Mouse (Mus musculus) neural tube, embryonic 14.5 days (tissue): ENCODE data around the gene Abcc9. TPM values are rescaled to one million over a fixed set of nuclear protein-coding genes. Genes with fewer than 3 reads are reported as not detected.

Source experiments
- ATAC-seq: fragments of 200-750 bp; cut with Nextera tagmentation; 2 replicates; pipeline ENCODE4 v1.8.0; 2017; ENCODE audit warnings: low read depth, mild to moderate bottlenecking, moderate TSS enrichment, moderate library complexity
- H3K27ac ChIP-seq: fragments of 300-500 bp; sonication (generic); 2 replicates; pipeline ENCODE4 v1.5.1; 2014; ENCODE audit warnings: low read depth, mild to moderate bottlenecking, control low read depth, low read length, moderate library complexity, mixed read lengths
- H3K27me3 ChIP-seq: fragments of 300-500 bp; sonication (generic); 2 replicates; pipeline ENCODE4 v1.6.1; 2014; ENCODE audit warnings: low read length; ENCODE audit not compliant: control insufficient read depth, insufficient read depth
- H3K36me3 ChIP-seq: fragments of 300-500 bp; sonication (generic); 2 replicates; pipeline ENCODE4 v1.6.1; 2014; ENCODE audit warnings: low read length, mixed read lengths; ENCODE audit not compliant: control insufficient read depth, insufficient read depth
- H3K4me1 ChIP-seq: fragments of 300-500 bp; sonication (generic); 2 replicates; pipeline ENCODE4 v1.6.1; 2014; ENCODE audit warnings: low read length; ENCODE audit not compliant: control insufficient read depth, insufficient read depth
- H3K4me2 ChIP-seq: fragments of 300-500 bp; sonication (generic); 2 replicates; pipeline ENCODE4 v1.6.1; 2014; ENCODE audit warnings: mild to moderate bottlenecking, low read depth, low read length, control low read depth
- H3K4me3 ChIP-seq: fragments of 300-500 bp; sonication (generic); 2 replicates; pipeline ENCODE4 v1.5.1; 2014; ENCODE audit warnings: low read depth, low read length, control low read depth, mixed read lengths
- H3K9ac ChIP-seq: fragments of 300-500 bp; sonication (generic); replicated peaks from 2 replicates; pipeline ENCODE4 v1.6.1; 2014; ENCODE audit warnings: low read depth, mild to moderate bottlenecking, control low read depth, low read length, mixed read lengths
- H3K9me3 ChIP-seq: fragments of 300-500 bp; sonication (generic); 2 replicates; pipeline ENCODE4 v1.6.1; 2016; ENCODE audit warnings: low read length; ENCODE audit not compliant: control insufficient read depth
- WGBS: fragments of 180-500 bp; shearing (Covaris S2); extraction: QIAGEN DNeasy Blood & Tissue Kit; methylation state at CpG from one replicate; pipeline ENCODE4 v1.1.7; 2014; 5-methylcytosine and 5-hydroxymethylcytosine counted together
- polyA plus RNA-seq: library from polyadenylated mRNA; unstranded; fragments of >200 nt; fragmentation: Nextera tagmentation; extraction: Ambion mirVana; gene quantifications from 2 replicates; pipeline ENCODE4 v1.2.1, GENCODE M21; 2014

The Abcc9 gene
- polyA plus RNA-seq, 1 experiment from 2014 or later: 4.6 TPM

GRCm38 (mm10) chr6:142738225-142738624, 36.1 kb upstream of the Abcc9 start:
- 93% methylated on average over 2 of the region's 2 CpGs for WGBS
- H3K36me3 ChIP-seq: no peaks in the 10 kb centered on the region
- no peak overlapping the region for H3K4me3 ChIP-seq
- H3K9ac ChIP-seq: no peak overlapping the region
- H3K9me3 ChIP-seq: no peaks in the 10 kb centered on the region
- no peak overlapping the region for H3K4me2 ChIP-seq
- no peaks in the 10 kb centered on the region for H3K27me3 ChIP-seq
- H3K4me1 ChIP-seq: no peaks in the 10 kb centered on the region
- ATAC-seq: no peak
- no peak overlapping the region for H3K27ac ChIP-seq

GRCm38 (mm10) chr6:142735302-142736005, 33.3 kb upstream of the Abcc9 start:
- no peaks in the 10 kb centered on the region for H3K4me1 ChIP-seq
- no peaks in the 10 kb centered on the region for H3K36me3 ChIP-seq
- ATAC-seq: peak; percentile 44; the same call in 1 of the 2 replicates
- no peak overlapping the region for H3K4me2 ChIP-seq
- H3K4me3 ChIP-seq: no peak overlapping the region
- no peaks in the 10 kb centered on the region for H3K27me3 ChIP-seq
- H3K27ac ChIP-seq: no peak overlapping the region
- H3K9ac ChIP-seq: no peak overlapping the region
- no peaks in the 10 kb centered on the region for H3K9me3 ChIP-seq
- 50% methylated on average over 8 of the region's 8 CpGs for WGBS

GRCm38 (mm10) chr6:142732567-142733290, 30.6 kb upstream of the Abcc9 start:
- no peak for ATAC-seq
- Histone ChIP-seq H3K4me1 (no peaks in the 10 kb centered on the region), H3K9ac (no peak overlapping the region), H3K27me3 (no peaks in the 10 kb centered on the region), H3K9me3 (no peaks in the 10 kb centered on the region), H3K36me3 (no peaks in the 10 kb centered on the region), H3K27ac (no peak overlapping the region), H3K4me2 (no peak overlapping the region), H3K4me3 (no peak overlapping the region)
- 77% methylated on average over 14 of the region's 14 CpGs for WGBS

- H3K27ac ChIP-seq: no peak overlapping the region
- no peaks in the 10 kb centered on the region for H3K36me3 ChIP-seq
- no peaks in the 10 kb centered on the region for H3K9me3 ChIP-seq
- H3K4me1 ChIP-seq: no peaks in the 10 kb centered on the region
- no peak overlapping the region for H3K9ac ChIP-seq
- H3K4me2 ChIP-seq: no peak overlapping the region
- no peak for ATAC-seq
- no peaks in the 10 kb centered on the region for H3K27me3 ChIP-seq
- WGBS: 89% methylated on average over 4 of the region's 4 CpGs
- H3K4me3 ChIP-seq: no peak overlapping the region
These were observed 23.9 kb upstream of the Abcc9 start for GRCm38 (mm10) chr6:142726032-142726431.

GRCm38 (mm10) chr6:142721731-142722130, 19.6 kb upstream of the Abcc9 start:
- no peaks in the 10 kb centered on the region for H3K4me1 ChIP-seq
- WGBS: 87% methylated on average over 8 of the region's 8 CpGs
- no peak overlapping the region for H3K4me2 ChIP-seq
- no peaks in the 10 kb centered on the region for H3K36me3 ChIP-seq
- no peak for ATAC-seq
- H3K4me3 ChIP-seq: no peak overlapping the region
- no peaks in the 10 kb centered on the region for H3K9me3 ChIP-seq
- H3K27me3 ChIP-seq: no peaks in the 10 kb centered on the region
- no peak overlapping the region for H3K27ac ChIP-seq
- H3K9ac ChIP-seq: no peak overlapping the region

- H3K4me1 ChIP-seq: no peaks in the 10 kb centered on the region
- H3K9me3 ChIP-seq: no peaks in the 10 kb centered on the region
- H3K9ac ChIP-seq: no peak overlapping the region
- WGBS: 70% methylated on average over 6 of the region's 6 CpGs
- ATAC-seq: no peak
- no peaks in the 10 kb centered on the region for H3K27me3 ChIP-seq
- no peak overlapping the region for H3K4me2 ChIP-seq
- no peaks in the 10 kb centered on the region for H3K36me3 ChIP-seq
- H3K27ac ChIP-seq: no peak overlapping the region
- no peak overlapping the region for H3K4me3 ChIP-seq
These were observed 18.5 kb upstream of the Abcc9 start for GRCm38 (mm10) chr6:142720641-142721040.

- no peak for ATAC-seq
- no peaks in the 10 kb centered on the region for H3K27me3 ChIP-seq
- no peak overlapping the region for H3K9ac ChIP-seq
- H3K4me1 ChIP-seq: no peaks in the 10 kb centered on the region
- WGBS: 80% methylated on average over 7 of the region's 7 CpGs
- no peak overlapping the region for H3K4me3 ChIP-seq
- H3K36me3 ChIP-seq: no peaks in the 10 kb centered on the region
- H3K4me2 ChIP-seq: no peak overlapping the region
- H3K9me3 ChIP-seq: no peaks in the 10 kb centered on the region
- no peak overlapping the region for H3K27ac ChIP-seq
These were observed 16.1 kb upstream of the Abcc9 start for GRCm38 (mm10) chr6:142718167-142718566.

GRCm38 (mm10) chr6:142717186-142717585, 15.1 kb upstream of the Abcc9 start:
- Histone ChIP-seq H3K27me3 (no peaks in the 10 kb centered on the region), H3K4me3 (no peak overlapping the region), H3K36me3 (no peaks in the 10 kb centered on the region), H3K9ac (no peak overlapping the region), H3K27ac (no peak overlapping the region), H3K4me2 (no peak overlapping the region), H3K9me3 (no peaks in the 10 kb centered on the region), H3K4me1 (no peaks in the 10 kb centered on the region)
- ATAC-seq: no peak
- 61% methylated on average over 4 of the region's 4 CpGs for WGBS

GRCm38 (mm10) chr6:142715026-142715425, 12.9 kb upstream of the Abcc9 start:
- no peak for ATAC-seq
- Histone ChIP-seq H3K27ac (no peak overlapping the region), H3K4me3 (no peak overlapping the region), H3K27me3 (no peaks in the 10 kb centered on the region), H3K4me1 (no peaks in the 10 kb centered on the region), H3K9ac (no peak overlapping the region), H3K4me2 (no peak overlapping the region), H3K36me3 (no peaks in the 10 kb centered on the region), H3K9me3 (no peaks in the 10 kb centered on the region)
- 88% methylated on average over 8 of the region's 8 CpGs for WGBS
